Mouse (Mus musculus): ENCODE data around the gene Dhx15. TPM values are rescaled to one million over a fixed set of nuclear protein-coding genes. Genes with fewer than 3 reads are reported as not detected.

Dhx15 gene
- polyA plus RNA-seq, 1 experiment: 89.4 TPM

DNA sequence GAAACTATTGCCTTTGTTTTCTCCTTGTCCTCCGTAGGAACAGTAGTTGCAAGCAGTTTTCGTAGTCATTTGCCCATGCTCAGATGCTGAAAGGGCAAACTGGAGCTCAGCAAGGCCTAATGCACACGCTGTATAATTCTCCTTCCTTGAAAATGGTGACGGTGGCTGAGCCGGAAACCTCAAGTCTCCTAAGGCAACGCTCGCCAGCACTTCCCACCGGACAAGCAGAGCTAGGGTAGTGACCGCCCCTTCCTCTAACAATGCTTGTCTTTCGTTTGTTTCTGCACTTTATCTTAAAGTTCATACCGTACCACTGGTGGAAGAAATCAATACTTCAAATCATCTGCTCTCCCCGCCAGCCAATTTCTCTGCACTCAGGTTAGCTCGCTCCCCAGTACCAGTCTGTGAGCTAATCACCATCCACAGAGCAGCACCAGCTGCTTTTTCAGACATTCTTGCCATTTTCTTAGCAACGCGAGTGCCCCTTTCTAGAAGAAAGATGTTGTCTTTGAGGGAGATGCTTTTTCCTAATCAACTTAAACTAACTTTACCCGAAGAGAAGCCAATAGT, 78.0 kb downstream of the Dhx15 start:
- TF ChIP-seq POLR2A (IDR thresholded peaks at IDR 0.05; ENCODE audit: borderline replicate concordance, control insufficient read depth, low read depth, low read length): no peak
- TF ChIP-seq CTCF (IDR thresholded peaks at IDR 0.05; ENCODE audit: control insufficient read depth, insufficient read depth, low read length): no peak
- WGBS: 4% methylated on average over 16 of the region's 16 CpGs
- no peak overlapping the region for H3K27ac ChIP-seq (ENCODE audit: control insufficient read depth, insufficient read depth, low read depth, low read length, poor library complexity)
- H3K4me1 ChIP-seq (ENCODE audit: control insufficient read depth, insufficient read depth, low read length): no peaks in the 10 kb centered on the region; the same call in none of the 2 replicates
- peak overlapping the region; percentile 0 for H3K4me3 ChIP-seq (replicated peaks; ENCODE audit: control insufficient read depth, low read depth, low read length)

DNA sequence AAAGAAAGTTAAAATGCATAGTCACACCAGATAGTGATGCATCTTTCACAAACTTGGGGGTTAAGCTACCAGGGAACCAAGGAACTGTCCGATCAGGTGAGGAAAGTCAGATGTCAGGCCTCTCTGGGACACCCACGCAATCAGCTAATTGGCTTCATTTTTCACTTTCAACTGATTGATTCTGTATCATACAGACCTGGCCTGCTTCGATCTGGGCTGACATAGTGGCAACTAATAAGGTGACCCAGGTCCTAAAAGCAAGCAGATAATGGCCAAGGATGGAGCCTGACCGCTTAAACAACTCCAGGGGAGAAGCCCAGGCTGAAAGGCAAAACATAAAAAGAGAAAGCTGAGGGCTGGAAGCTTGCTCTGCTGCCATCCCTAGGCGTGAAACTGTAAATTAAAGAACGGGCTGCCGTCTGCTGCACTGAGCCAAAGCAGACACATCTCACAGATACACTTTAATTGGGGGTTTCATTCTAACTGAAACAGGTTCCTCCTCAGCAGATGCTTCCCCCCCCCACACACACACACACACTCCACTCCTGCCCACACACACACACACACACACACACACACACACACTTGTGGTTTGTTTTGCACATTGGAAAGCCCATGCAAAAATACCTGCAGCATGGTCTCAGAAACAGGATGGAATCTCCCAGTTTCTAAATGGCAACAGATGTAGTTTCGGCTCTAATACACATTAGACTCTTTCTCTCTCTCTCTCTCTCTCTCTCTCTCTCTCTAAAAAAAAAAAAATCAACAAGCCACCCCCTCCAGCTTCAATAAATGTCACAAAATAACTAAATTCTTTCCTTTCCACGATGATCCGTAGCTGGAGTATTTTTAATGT, 79.3 kb downstream of the Dhx15 start:
- Histone ChIP-seq H3K4me3 (replicated peaks; ENCODE audit: control insufficient read depth, low read depth, low read length) (no peak overlapping the region), H3K27ac (ENCODE audit: control insufficient read depth, insufficient read depth, low read depth, low read length, poor library complexity) (no peak overlapping the region), H3K4me1 (ENCODE audit: control insufficient read depth, insufficient read depth, low read length) (no peaks in the 10 kb centered on the region; the same call in none of the 2 replicates)
- 59% methylated on average over 10 of the region's 10 CpGs for WGBS
- TF ChIP-seq POLR2A (IDR thresholded peaks at IDR 0.05; ENCODE audit: borderline replicate concordance, control insufficient read depth, low read depth, low read length): no peak
- no peak for TF ChIP-seq CTCF (IDR thresholded peaks at IDR 0.05; ENCODE audit: control insufficient read depth, insufficient read depth, low read length)

Other genes with a start within 250 kb of the Dhx15 start
- not detected in 2 replicates for gene Sod3, start 173.3 kb upstream of the Dhx15 start, polyA plus RNA-seq (2011; ENCODE audit: insufficient read depth, insufficient read length, low replicate concordance, missing spikeins)